Mouse (Mus musculus) 3T3-L1 (cell line): ENCODE measurements around the gene Plekhm1.

Source experiments
- DNase-seq: peaks from one replicate; pipeline ENCODE4 v3.0.0-alpha.2; 2015; ENCODE audit warnings: low read depth, low spot score

Gene Plekhm1

GRCm38 (mm10) chr11:103361396-103362053 lies 51.0 kb downstream of the Plekhm1 start:
- no peak for DNase-seq

- no peak for DNase-seq
These were observed 51.8 kb downstream of the Plekhm1 start for GRCm38 (mm10) chr11:103360661-103361081.

- DNase-seq, result peak; percentile 54
These were observed 52.4 kb downstream of the Plekhm1 start for GRCm38 (mm10) chr11:103359841-103360641.

DNA sequence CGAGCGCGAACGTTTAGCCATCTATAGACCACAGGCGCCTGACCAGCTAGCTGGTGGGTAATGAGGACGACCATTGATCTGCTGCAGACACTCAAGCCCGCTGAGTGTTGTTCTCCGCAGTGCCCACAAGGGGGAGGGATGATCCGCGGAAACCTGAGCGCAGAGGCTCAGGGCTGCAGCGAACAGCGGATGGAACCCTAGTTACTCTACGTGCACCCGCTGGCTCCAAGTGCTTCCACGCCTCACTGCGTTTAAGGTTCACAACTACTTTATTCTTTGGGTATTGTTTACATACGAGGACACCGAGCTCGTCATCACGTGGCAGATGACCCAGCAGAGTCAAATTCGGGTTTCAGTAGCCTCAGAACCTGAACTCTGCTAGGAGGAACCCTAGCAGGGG lies 53.4 kb downstream of the Plekhm1 start:
- DNase-seq, result peak; percentile 82

DNA sequence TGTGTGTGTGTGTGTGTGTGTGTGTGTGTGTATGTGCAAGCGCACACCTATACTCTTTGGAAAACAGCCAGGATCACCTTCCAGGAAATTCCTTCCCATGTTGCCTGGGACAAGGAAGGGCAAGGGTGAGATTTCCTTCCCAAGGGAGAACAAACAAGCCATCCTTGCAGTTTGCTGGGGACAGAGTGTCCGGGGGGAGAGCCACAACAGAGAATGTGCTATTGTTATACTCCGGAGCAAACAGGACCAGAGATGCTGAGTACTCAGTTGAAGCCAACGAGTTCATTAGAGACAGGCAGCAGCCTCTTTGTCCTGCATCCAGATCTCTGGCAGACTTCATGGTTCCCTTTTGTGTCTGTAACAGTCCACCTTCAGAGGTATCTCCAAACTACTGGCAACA lies 54.2 kb downstream of the Plekhm1 start:
- DNase-seq, result no peak

- no peak for DNase-seq
These were observed 54.8 kb downstream of the Plekhm1 start for GRCm38 (mm10) chr11:103357710-103358109.

DNA sequence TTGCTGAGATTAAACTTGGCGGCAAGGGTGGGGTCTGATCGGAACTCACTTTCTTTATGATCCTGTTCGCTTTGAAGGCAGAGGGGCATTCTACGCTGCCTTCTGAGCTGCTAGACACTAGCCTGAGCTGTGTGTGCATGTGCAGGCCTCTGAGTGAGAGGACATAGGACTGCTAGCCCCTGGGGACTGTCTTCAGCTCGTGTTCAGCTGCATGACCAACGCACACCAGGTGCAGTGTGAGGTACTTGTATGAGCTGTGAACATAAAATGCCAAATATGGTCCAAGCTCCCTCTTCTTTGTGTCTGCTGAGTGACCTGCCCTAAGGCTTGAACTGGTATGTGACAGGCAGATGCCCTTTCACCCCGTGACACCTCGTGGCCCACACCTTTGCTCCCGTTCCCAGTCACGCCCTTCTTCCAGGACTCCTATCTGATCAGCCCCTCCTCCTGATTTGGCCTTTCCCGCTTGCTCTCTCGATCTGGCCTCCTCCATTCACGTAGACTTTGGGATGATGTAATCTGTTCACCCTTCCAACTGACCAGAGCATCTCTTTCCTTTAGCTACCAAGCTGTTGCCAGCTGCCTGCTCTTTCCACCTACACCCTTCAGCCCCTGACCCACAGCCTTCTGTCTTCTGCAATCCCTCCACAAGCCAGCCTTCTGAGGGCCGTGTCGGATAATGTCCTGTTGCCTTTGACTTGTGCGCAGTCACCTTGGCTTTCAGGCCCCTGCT lies 55.4 kb downstream of the Plekhm1 start:
- no peak for DNase-seq

DNA sequence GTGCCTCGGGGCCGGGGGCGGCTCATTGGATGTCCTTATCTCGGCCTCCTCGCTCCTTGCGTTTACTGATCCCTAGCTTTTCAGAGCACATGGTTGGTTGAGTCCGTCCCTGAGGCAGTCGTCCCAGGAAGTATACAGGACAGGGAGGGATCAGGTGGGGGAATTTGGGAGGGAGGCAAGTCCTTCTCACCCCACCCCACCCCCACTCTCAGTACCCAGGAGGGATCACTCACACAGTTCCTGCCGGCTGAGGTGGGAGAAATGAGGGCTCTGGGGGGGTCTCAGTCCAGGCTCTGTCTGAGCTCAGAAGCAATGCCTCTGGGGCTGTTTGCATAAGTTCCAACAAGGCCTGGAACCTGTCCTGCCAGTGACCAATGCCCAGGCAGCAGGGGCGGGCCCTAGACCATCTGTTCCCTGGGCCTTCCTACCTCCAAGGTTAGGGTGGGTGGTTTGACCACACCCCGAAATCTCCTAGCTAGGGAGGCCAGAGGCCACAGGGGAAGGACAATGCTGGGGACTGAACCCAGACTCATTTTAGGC lies 56.4 kb downstream of the Plekhm1 start:
- DNase-seq, result no peak

GRCm38 (mm10) chr11:103355251-103355650 lies 57.2 kb downstream of the Plekhm1 start:
- DNase-seq, result no peak

- no peak for DNase-seq
These were observed 58.5 kb downstream of the Plekhm1 start for GRCm38 (mm10) chr11:103354033-103354432.

DNA sequence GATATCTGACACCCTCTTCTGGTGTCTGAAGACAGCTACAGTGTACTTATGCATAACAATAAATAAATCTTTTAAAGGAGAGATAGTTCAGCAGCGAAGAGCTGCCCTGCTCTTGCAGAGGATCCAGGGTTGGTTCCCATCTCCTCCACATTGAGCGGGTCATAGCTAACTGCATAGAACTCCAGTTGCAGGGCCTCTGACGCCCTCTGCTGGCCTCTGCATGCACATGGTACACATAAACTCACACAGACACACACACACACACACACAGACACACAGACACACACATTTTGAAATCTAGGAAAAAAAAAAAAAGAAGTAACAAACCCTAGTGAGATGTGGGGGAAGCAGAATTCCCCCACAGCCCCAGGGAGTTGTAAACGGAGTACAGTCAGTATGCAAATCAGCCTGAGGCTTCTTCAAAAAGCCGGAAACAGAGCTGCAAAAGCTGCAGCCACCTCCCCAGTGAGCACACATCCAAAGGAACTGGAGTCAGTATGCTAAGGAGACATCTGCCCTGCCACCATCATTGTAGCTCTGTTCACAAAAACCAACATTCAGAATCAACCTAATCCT lies 60.2 kb downstream of the Plekhm1 start:
- no peak for DNase-seq

GRCm38 (mm10) chr11:103350711-103351315 lies 61.7 kb downstream of the Plekhm1 start:
- DNase-seq, result peak; percentile 33

DNA sequence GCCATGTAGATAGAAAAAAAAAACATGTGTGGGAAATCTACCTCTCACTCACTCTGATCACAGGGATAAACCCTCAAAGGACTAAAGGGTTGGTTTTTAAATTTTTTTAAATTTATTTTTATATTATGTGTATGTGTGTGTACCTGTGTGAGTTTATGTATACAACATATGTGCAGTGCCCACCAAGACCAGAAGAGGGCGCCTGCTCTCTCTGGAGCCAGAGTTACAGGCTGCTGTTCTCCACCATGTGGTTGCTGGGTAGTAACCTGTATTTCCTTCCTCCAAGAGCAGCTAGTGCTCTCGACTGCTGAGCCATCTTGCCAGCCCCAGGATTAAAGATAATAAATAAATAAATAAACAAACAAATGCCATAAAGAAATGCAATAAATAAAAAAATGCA lies 62.8 kb downstream of the Plekhm1 start:
- DNase-seq, result no peak

GRCm38 (mm10) chr11:103346657-103347056 lies 65.8 kb downstream of the Plekhm1 start:
- DNase-seq, result peak; percentile 71

- no peak for DNase-seq
These were observed 66.3 kb downstream of the Plekhm1 start for GRCm38 (mm10) chr11:103346236-103346635.

DNA sequence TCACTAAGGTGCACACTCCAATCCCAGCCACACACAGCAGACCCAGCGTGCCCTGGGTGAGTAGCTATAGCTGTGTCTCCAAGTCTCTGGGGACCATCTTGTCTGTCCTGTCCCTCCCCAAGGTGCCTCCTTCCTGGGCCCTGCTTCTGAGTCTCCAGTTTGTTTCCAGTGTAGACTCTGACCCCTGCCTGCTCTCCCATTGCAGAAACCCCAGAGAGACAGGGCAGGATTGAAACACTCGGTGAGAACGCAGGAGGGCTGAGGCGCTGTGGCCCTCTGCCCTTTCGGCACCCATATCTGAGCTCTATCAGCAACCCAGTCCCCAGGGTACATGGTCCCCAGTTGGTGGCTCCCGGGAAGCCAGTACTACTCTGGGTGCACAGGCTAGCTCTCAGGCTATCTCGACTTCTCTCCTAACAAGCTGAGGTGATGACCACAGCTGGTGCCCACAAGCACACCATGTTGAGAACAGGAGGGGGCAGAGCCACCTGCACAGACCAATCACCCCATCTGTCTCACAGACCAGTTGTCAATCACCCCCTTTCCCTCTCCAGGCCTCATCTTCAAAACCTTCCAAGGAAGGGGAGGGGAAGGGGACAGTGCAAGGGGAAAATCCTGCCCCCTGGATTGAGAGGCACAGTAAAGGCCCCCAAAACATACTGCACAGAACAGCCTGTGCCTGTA lies 66.9 kb downstream of the Plekhm1 start:
- no peak for DNase-seq

DNA sequence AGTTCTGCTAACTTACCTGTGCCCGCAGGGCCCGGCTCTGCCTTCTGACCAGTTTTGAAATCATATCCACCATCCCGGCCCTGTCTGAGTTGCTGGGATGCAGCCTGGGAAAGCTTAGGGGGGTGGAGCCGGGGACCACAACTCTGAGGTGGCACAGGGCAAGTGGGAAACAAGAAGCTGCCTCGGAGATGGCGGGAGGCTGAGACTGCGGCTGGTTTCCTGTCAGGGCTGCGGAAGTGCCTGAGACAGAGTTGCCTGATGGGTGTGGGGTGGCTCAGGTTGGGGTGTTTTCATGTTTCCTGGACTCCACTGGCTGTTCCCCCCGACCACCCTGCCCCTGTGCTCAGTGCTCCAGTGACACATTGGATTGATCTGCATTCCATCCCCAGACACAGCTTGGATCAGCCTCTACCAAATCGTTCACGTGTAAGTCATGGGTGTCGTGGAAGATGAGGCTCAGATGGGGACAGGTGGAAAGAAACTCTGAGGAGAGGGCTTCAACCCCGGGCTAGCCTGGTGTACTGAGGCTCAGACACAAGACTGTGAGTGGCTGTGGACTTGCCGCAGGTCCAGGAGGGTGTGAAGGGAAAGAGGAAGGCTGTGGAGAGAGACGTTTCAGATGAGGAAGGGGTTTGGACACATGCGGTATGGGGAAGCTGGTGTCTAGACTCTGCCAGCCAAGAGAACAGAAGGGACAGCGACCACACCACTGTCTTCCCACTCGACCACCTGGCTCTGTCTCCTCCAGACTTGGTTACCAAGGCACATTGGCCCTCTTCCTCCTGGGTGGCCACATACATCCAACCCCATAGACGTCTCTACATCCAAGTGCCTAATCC lies 67.8 kb downstream of the Plekhm1 start:
- no peak for DNase-seq

DNA sequence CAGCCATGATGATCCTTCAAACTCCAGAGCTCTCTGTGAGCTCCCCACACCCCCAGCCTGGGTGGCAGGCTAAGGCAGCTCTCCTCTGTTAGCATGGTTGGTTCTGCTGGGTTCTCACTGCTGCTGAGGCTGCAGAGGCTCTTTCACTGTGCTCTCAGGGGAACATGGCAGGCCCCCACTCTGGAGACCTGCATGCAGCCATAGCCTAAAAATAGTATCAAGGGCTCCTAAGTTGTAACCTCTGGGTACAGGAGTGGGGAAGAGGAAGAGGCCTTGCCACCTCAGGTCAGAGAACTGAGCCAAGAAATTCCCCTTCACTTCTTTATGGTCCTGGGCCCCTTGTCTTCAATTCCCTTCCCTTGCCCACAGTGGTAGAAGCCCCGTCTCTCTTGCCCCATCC lies 68.6 kb downstream of the Plekhm1 start:
- DNase-seq, result no peak

GRCm38 (mm10) chr11:103343063-103343462 lies 69.4 kb downstream of the Plekhm1 start:
- no peak for DNase-seq

GRCm38 (mm10) chr11:103340677-103341076 lies 71.8 kb downstream of the Plekhm1 start:
- DNase-seq, result peak; percentile 59
